Mouse (Mus musculus) liver, embryonic 15.5 days (tissue): Measurements from ENCODE around the gene Ppp1r27. TPM values are rescaled to one million over a fixed set of nuclear protein-coding genes. Genes with fewer than 3 reads are reported as not detected.
A peak's percentile ranks its signal among the peaks of the same experiment; 100 is the strongest.

ENCODE experiments used
- ATAC-seq: fragments of 200-750 bp; cut with Nextera tagmentation; 2 replicates; pipeline ENCODE4 v1.8.0; 2017; ENCODE audit warnings: moderate number of reproducible peaks, mild to moderate bottlenecking, moderate library complexity; ENCODE audit not compliant: insufficient read depth
- H3K27ac ChIP-seq: fragments of 300-500 bp; sonication (generic); replicated peaks from 2 replicates; pipeline ENCODE4 v1.5.1; 2015; ENCODE audit warnings: mild to moderate bottlenecking, inconsistent platforms
- H3K27me3 ChIP-seq: fragments of 300-500 bp; sonication (generic); 2 replicates; pipeline ENCODE4 v1.6.1; 2015; ENCODE audit warnings: mild to moderate bottlenecking, inconsistent platforms
- H3K36me3 ChIP-seq: fragments of 300-500 bp; sonication (generic); replicated peaks from 2 replicates; pipeline ENCODE4 v1.6.1; 2015; ENCODE audit warnings: moderate library complexity, mild to moderate bottlenecking, inconsistent platforms
- H3K4me1 ChIP-seq: fragments of 300-500 bp; sonication (generic); replicated peaks from 2 replicates; pipeline ENCODE4 v1.6.1; 2015; ENCODE audit warnings: inconsistent platforms
- H3K4me2 ChIP-seq: fragments of 300-500 bp; sonication (generic); 2 replicates; pipeline ENCODE4 v1.6.1; 2015; ENCODE audit warnings: moderate library complexity, mild to moderate bottlenecking, inconsistent platforms
- H3K4me3 ChIP-seq: fragments of 300-500 bp; sonication (generic); replicated peaks from 2 replicates; pipeline ENCODE4 v1.5.1; 2015; ENCODE audit warnings: mild to moderate bottlenecking, inconsistent platforms
- H3K9ac ChIP-seq: fragments of 300-500 bp; sonication (generic); 2 replicates; pipeline ENCODE4 v1.6.1; 2015; ENCODE audit warnings: moderate library complexity, mild to moderate bottlenecking, inconsistent platforms
- H3K9me3 ChIP-seq: fragments of 300-500 bp; sonication (generic); replicated peaks from 2 replicates; pipeline ENCODE4 v1.6.1; 2016; ENCODE audit warnings: inconsistent platforms
- WGBS: fragments of 180-500 bp; shearing (Covaris S2); methylation state at CpG from one replicate; pipeline ENCODE4 v1.1.7; 2015; ENCODE audit warnings: mixed read lengths; ENCODE audit not compliant: insufficient replicate concordance; 5-methylcytosine and 5-hydroxymethylcytosine counted together
- polyA plus RNA-seq: library from polyadenylated mRNA; unstranded; fragments of >200 nt; fragmentation: Nextera tagmentation; extraction: Ambion mirVana; gene quantifications from 2 replicates; pipeline ENCODE4 v1.2.1, GENCODE M21; 2015

Gene Ppp1r27
- polyA plus RNA-seq, 1 experiment from 2014 or later, result 0.38 TPM

DNA sequence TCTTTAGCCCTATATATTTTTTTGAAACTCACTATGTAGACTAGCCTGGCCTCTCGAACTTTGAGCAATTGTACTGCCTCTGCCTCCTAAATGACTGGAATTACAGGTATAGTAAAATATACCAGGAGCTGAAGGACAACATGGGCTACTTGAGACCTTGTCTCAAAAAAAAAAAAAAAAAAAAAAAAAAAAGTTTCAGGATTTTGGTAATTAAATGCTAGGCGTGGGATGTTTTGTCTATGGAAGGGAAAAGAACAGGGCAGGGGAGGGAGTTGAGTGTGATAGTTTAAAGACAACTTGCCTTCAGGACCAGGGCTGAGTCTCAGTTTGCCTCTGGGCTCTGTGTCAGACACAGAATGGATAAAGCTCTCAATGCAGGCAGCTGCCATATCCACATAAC is 24.1 kb upstream of the Ppp1r27 start:
- H3K4me2 ChIP-seq, result peak overlapping the region; percentile 92; the same call in 1 of the 2 replicates
- H3K27ac ChIP-seq, result 0 out of 2 replicates have a peak overlapping the region, but pooled peaks have one; percentile 90

DNA sequence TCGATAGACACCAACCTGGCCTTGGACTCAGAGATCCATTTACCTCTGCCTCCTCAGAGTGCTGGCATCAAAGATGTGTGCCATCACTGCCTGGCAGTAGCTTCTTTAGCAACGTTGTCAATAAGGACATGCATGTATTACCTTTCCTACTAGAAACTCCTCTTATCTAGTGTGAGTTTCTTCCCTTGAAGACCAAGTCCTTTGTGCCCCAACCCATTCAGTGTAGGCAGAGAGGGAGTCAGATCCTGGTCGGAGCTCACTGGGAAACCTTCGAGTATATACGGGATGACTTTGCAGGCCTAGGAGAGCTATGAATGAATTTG is 23.3 kb upstream of the Ppp1r27 start:
- peaks cover 73% of the 10 kb centered on the region for H3K4me1 ChIP-seq
- 37% methylated on average over 5 of the region's 5 CpGs for WGBS

More for the DNA sequence above, 24.1 kb upstream of the Ppp1r27 start:
- no peaks in the 10 kb centered on the region for H3K27me3 ChIP-seq
- H3K36me3 ChIP-seq, result peaks cover 44% of the 10 kb centered on the region
- peaks cover 78% of the 10 kb centered on the region for H3K4me1 ChIP-seq
- 0 out of 2 replicates have a peak overlapping the region, but pooled peaks have one; percentile 86 for H3K9ac ChIP-seq
- no peaks in the 10 kb centered on the region for H3K9me3 ChIP-seq
- H3K4me3 ChIP-seq, result no peak overlapping the region
- 52% methylated on average over 2 of the region's 2 CpGs for WGBS
- ATAC-seq, result no peak

DNA sequence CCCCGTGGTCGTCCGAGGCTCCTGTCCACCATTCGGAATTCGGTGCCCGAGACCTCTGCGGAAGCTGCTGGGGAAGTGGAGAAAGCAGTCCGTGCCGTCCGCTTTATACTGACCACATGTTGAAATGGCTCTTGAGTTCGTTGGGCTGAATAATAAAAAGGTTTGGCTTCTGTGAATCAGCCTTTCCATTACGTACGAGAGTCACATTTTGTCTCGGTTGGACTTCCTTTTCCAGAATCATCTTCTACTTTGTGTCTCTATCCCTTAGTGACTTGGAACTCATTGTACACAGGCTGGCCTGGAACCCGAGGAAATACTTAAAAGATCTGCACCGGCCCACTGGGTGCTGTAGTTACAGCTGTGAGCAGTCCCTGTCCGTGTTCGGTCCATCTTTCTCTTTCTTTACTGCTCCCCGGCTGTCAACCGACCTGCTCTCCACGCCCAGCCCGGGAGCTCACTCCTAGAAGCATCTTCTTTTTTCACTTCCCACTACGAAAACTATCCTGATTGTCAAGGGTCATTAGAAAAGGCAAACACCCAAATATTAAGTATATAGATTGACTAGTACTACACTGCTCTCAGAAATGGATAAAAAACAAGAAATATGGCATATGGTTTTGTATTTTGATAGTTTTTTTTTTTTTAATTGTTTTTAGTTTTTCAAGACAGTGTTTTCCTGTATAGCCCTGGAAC is 22.8 kb upstream of the Ppp1r27 start:
- H3K9me3 ChIP-seq, result no peaks in the 10 kb centered on the region
- no peaks in the 10 kb centered on the region for H3K27me3 ChIP-seq
- H3K9ac ChIP-seq, result peak overlapping the region; percentile 86
- under 1% methylated on average over 23 of the region's 23 CpGs for WGBS
- peaks cover 40% of the 10 kb centered on the region for H3K36me3 ChIP-seq
- peaks cover 69% of the 10 kb centered on the region for H3K4me1 ChIP-seq
- peak overlapping the region; percentile 82 for H3K4me3 ChIP-seq
- peak overlapping the region; percentile 92 for H3K4me2 ChIP-seq
- no peak for ATAC-seq
- peak overlapping the region; percentile 90 for H3K27ac ChIP-seq

More for the DNA sequence above, 23.3 kb upstream of the Ppp1r27 start:
- Histone ChIP-seq H3K27ac (peak overlapping the region; percentile 90), H3K36me3 (peaks cover 41% of the 10 kb centered on the region), H3K9me3 (no peaks in the 10 kb centered on the region), H3K9ac (peak overlapping the region; percentile 86), H3K4me3 (peak overlapping the region; percentile 82), H3K27me3 (no peaks in the 10 kb centered on the region), H3K4me2 (peak overlapping the region; percentile 92)
- no peak for ATAC-seq

DNA sequence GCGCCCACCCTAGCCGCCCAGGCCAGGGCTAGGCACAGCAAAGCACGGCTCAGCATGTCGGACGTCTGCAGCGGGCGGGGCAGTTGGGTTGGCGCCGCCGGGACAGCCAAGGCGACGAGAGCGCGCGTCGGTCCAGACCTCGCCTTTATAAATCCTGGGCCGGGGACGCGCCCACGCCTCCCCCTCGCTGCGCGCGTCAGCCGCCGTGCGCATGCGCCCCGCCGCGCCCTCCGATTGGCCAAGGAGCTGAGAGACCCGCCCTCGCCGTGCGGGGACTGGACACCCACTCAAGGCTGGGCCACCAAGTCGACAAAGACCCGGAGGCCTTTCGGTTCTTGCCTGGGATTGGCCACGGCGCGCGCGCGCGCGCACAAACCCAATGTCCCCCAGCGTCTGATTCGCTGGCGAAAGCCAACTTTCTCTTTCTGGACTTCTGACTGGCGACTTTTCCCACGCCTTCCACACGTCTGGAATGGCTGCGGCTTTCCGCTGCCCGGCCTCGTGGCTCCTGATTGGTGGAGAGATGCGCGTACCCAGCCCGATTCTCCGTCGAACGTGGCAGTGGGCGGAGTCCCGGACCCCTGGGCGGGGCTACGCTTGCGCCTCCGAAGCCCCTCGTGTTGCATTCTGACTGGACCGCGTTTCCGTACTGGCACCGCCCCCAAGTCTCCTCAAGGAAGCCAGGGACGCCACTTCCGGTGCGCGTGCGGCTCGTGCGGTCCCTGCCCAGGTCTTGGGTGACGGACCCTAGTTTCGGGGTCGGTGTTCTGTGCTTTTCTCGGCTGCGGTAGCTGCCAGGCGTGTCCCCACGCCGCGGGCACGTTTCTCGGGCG is 22.0 kb upstream of the Ppp1r27 start, which contains the start of gene P4hb:
Gene P4hb, minus strand, starts transcription at position 502 of the 833 bp plus-strand sequence.
- H3K27me3 ChIP-seq, result no peaks in the 10 kb centered on the region
- peaks cover 67% of the 10 kb centered on the region for H3K4me1 ChIP-seq
- under 1% methylated on average over 94 of the region's 94 CpGs for WGBS
- H3K9me3 ChIP-seq, result no peaks in the 10 kb centered on the region
- ATAC-seq, result peak; percentile 94
- peak within 1 kb of the TSS; percentile 92 for H3K4me2 ChIP-seq
- peak within 1 kb of the TSS; percentile 82 for H3K4me3 ChIP-seq
- H3K36me3 ChIP-seq, result peaks cover 40% of the 10 kb centered on the region
- H3K9ac ChIP-seq, result peak within 1 kb of the TSS; percentile 86
- H3K27ac ChIP-seq, result peak within 1 kb of the TSS; percentile 90

DNA sequence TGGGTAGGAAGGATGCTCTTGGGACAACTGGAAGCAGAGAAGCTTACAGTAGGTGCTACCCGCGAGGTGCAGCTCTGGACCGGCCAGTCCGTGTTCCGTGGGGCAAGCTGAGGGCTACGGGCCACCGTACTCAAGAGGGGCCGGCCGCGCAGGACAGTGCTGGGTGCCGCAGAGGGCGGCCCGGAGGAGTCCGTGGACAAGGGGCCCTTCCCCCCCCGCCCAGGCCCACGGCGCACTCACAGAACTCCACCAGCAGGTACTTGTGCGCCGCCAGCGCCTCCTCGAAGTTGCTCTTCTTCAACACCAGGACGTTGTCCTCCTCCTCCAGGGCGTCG is 21.5 kb upstream of the Ppp1r27 start:
- no peaks in the 10 kb centered on the region for H3K27me3 ChIP-seq
- peak; percentile 8 for ATAC-seq
- H3K9ac ChIP-seq, result peak overlapping the region; percentile 86
- H3K9me3 ChIP-seq, result no peaks in the 10 kb centered on the region
- peak overlapping the region; percentile 82 for H3K4me3 ChIP-seq
- peaks cover 40% of the 10 kb centered on the region for H3K36me3 ChIP-seq
- peaks cover 66% of the 10 kb centered on the region for H3K4me1 ChIP-seq
- peak overlapping the region; percentile 90 for H3K27ac ChIP-seq
- WGBS, result under 1% methylated on average over 24 of the region's 24 CpGs
- H3K4me2 ChIP-seq, result peak overlapping the region; percentile 92

DNA sequence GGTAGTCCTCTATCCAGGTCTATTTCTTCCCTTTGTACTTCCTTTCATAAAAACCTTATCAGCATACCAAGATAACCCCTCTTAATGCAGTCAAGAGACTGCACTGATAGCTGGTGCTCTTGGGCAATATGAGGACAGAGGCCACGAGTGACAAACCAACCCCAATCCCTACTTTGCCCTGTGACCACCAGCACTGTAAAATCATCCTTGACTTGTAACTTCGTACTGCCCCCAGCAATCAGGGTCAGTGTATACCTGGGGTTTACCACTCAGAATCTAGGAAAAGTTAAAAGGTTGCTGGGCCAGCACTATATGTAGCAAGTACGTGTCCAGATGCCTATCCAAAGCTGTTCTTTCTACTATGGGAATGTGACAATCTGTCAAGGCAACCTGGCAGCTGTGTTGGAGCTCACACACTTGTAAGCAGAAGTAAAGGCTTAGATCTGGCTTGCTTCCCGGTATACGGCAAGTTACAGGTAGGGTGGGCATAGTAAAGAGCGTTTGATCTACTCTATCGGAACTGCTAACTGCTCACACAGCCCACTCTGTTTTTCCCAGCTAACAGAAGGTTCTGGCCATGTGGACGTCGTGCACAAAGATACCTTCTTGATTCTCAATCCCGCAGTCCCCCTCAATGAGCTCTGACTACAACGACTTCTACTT is 21.0 kb upstream of the Ppp1r27 start:
- 4% methylated on average over 11 of the region's 11 CpGs for WGBS
- H3K9ac ChIP-seq, result peak overlapping the region; percentile 86
- no peaks in the 10 kb centered on the region for H3K27me3 ChIP-seq
- ATAC-seq, result no peak
- H3K36me3 ChIP-seq, result peaks cover 42% of the 10 kb centered on the region
- H3K9me3 ChIP-seq, result no peaks in the 10 kb centered on the region
- H3K4me2 ChIP-seq, result peak overlapping the region; percentile 92
- peaks cover 68% of the 10 kb centered on the region for H3K4me1 ChIP-seq
- peak overlapping the region; percentile 90 for H3K27ac ChIP-seq
- peak overlapping the region; percentile 82 for H3K4me3 ChIP-seq

DNA sequence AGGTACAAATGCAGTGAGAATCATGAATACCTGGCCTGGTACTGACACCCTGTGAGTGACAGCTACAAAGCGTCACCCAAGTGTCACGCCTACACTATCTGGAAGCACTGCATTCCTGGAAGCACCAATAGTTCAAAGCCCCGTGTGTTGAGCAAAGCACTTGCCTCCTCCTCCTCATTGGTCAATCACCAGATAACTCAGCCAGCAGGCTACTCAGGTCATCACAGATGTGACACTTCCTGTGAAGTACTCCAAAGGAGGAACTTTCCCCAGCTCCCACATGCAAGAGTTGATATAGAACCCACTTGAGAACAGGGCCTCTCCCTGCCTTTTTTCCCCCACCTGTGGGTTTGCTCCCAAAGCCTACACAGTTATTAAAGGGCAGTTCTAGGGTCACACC is 20.2 kb upstream of the Ppp1r27 start:
- Histone ChIP-seq H3K9ac (peak overlapping the region; percentile 86), H3K4me3 (peak overlapping the region; percentile 82), H3K9me3 (no peaks in the 10 kb centered on the region), H3K4me2 (peak overlapping the region; percentile 92), H3K4me1 (peaks cover 64% of the 10 kb centered on the region), H3K36me3 (peaks cover 49% of the 10 kb centered on the region), H3K27me3 (no peaks in the 10 kb centered on the region), H3K27ac (peak overlapping the region; percentile 90)
- ATAC-seq, result no peak
- WGBS, result 14% methylated on average over 3 of the region's 3 CpGs

DNA sequence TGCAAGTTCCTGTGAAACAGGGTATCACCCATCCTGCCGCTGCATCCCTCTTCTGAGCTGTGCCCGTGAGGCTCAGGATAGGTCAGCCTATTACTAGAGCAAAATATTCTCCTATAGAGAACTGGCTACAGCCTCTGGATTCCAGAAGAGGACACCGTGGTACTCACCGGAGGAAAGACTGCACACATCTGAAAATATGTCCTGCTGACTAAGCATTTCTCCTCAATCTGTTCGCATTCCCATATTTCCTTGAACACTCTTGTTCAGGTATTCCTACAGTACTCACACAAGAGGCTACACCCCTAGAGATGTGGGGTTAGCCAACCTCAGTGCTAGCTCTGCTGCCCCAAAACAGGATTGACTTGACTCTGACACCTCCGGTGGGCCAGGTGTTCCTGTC is 17.4 kb upstream of the Ppp1r27 start:
- 86% methylated on average over 6 of the region's 6 CpGs for WGBS
- no peak for ATAC-seq
- Histone ChIP-seq H3K4me3 (no peak overlapping the region), H3K4me2 (no peak overlapping the region), H3K27me3 (no peaks in the 10 kb centered on the region), H3K9me3 (no peaks in the 10 kb centered on the region), H3K4me1 (peaks cover 44% of the 10 kb centered on the region), H3K9ac (no peak overlapping the region), H3K27ac (no peak overlapping the region), H3K36me3 (peaks cover 77% of the 10 kb centered on the region)

DNA sequence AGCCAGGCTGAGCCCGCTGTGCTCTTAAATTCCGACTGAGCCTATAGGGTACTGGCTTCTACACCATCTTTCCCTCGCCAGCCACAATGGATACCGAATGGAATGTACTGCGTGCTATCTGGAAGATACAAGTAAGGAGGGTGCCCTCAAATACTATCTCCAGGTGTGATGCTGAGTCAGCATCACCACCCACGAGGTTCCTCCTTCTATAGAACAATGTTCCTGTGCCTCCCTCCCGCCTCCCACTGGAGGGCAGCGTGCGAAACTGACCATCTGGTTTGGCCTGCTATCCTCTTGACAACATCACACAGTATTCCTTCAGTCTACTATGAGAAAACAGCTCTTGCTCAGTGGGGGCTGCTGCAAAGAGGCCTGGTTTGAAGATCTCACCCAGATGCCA is 14.2 kb upstream of the Ppp1r27 start:
- peaks cover 21% of the 10 kb centered on the region for H3K4me1 ChIP-seq
- H3K27ac ChIP-seq, result no peak overlapping the region
- 74% methylated on average over 9 of the region's 9 CpGs for WGBS

DNA sequence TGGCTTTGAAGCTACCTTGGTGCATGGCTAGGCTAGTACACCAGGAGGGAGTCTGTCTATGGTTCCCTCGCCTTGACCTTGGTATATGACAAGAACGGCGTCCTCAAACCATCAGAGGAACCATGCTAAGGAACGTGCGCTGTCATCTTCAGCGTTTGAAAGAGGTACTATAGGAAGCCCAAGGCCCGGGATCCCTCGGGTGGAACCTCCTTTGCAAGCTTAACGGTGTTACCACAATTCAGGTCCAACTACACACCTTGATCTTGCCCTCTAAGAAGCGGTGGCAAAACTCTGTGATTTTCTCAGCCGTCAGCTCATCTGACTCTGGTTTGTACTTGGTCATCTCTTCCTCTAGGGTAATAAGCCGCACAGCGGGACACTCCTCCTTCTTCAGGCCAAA is 12.0 kb upstream of the Ppp1r27 start:
- no peak for ATAC-seq
- Histone ChIP-seq H3K9ac (no peak overlapping the region), H3K27me3 (no peaks in the 10 kb centered on the region), H3K4me2 (no peak overlapping the region), H3K27ac (no peak overlapping the region), H3K4me1 (0 out of 2 replicates have a peak, but pooled peaks cover 10% of the 10 kb centered on the region), H3K9me3 (no peaks in the 10 kb centered on the region), H3K36me3 (peaks cover 90% of the 10 kb centered on the region), H3K4me3 (no peak overlapping the region)
- WGBS, result 85% methylated on average over 13 of the region's 13 CpGs

More for the DNA sequence above, 14.2 kb upstream of the Ppp1r27 start:
- Histone ChIP-seq H3K36me3 (peaks cover 96% of the 10 kb centered on the region), H3K27me3 (no peaks in the 10 kb centered on the region), H3K4me2 (no peak overlapping the region), H3K4me3 (no peak overlapping the region), H3K9me3 (no peaks in the 10 kb centered on the region), H3K9ac (no peak overlapping the region)
- ATAC-seq, result no peak
